Mouse (Mus musculus) erythroblast, embryonic 14.5 days (primary cell): ENCODE data around the gene Gm11084.

Experiments
- GATA1 ChIP-seq: IDR thresholded peaks from 2 replicates; pipeline ENCODE4 v1.6.1; 2012; ENCODE audit warnings: low read length, inconsistent platforms, mixed read lengths
- TAL1 ChIP-seq: IDR thresholded peaks from 3 replicates; pipeline ENCODE4 v1.6.1; 2012; ENCODE audit warnings: low read length, inconsistent platforms, mixed read lengths

DNA sequence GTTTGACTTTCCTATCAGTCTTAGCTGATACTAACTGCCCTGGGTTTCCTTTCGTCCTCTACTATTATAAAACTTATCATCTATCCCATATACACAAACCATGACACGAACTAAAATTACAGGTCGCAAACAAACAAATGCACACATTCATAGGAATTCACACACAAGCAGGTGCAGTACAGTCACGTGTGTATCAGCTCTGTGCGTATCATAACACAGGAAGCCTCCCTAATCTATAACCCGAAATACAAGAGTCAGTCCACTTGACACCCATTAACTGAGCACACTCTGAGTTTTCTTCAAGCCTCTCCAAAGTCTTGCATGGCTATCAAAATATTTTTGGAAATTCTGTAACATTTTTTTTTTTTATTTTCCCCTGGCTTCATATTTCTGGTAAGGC lies 15.9 kb upstream of the Gm11084 start:
- no peak for TF ChIP-seq GATA1
- no peak for TF ChIP-seq TAL1
